Mouse (Mus musculus) cortical plate, adult 2 months (tissue): ENCODE data around the gene Cfap157.

ENCODE experiments used
- CTCF ChIP-seq: fragments of 200-500 bp; IDR thresholded peaks from 2 replicates; pipeline ENCODE4 v1.5.1; 2011; ENCODE audit warnings: mild to moderate bottlenecking, control low read depth, low read length; ENCODE audit not compliant: insufficient read depth; ENCODE audit errors: extremely low read depth
- POLR2A ChIP-seq: fragments of 200-500 bp; IDR thresholded peaks from 2 replicates; pipeline ENCODE4 v1.6.1; 2011; ENCODE audit warnings: mild to moderate bottlenecking, low read length, control low read depth; ENCODE audit not compliant: insufficient read depth; ENCODE audit errors: extremely low read depth

GRCm38 (mm10) chr2:32752181-32752580 lies 32.0 kb downstream of the Cfap157 start:
- TF ChIP-seq CTCF (no peak), POLR2A (no peak)
